16 mouse cellular contexts compared by ENCODE assay signal in the genomic region with DNA sequence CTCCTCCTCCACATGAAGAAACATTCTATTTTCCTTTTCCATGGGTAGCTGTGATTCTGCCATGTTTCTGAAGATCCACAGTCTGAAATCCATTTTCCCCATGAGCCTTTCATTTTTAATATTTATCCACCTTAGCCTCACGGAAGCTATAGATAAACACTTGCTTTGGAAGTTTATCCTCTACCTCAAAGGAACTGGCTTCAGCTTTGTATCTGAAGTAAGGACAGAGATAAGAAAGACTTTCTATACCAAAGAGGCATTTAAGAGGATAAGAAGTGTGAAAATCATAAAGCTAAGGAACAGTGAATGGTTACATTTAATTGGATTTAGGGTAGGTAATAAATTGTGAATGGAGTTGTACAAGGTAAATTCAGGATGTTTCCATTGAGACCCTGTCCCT.
"Had no signal": no experiment of that assay in that cellular context is flagged by ENCODE, and none has a peak within 500 bp of the region (broad histone marks: within the 10 kb centered on the region; RNA-seq: fewer than 3 reads in every experiment).

No protein-coding gene starts in this region.

- H3K4me1 ChIP-seq: neural tube, embryonic 13.5 days; neural tube, embryonic 15.5 days; stomach, embryonic 15.5 days had no signal

- H3K36me3 ChIP-seq: neural tube, embryonic 13.5 days; neural tube, embryonic 15.5 days; stomach, embryonic 15.5 days had no signal

- H3K9me3 ChIP-seq: neural tube, embryonic 13.5 days; neural tube, embryonic 15.5 days; stomach, embryonic 15.5 days had no signal

- H3K27ac ChIP-seq: neural tube, embryonic 13.5 days; neural tube, embryonic 15.5 days; stomach, embryonic 15.5 days; stomach, postnatal 0 days had no signal

- DNase-seq: retina, postnatal 1 day; right cerebral cortex, adult 18-20 months; right cerebral cortex, postnatal 14 days; right cerebral cortex, postnatal 25 days; right cerebral cortex, postnatal 4 days; spleen, adult 18-20 months; thymus, adult 18-20 months; thymus, adult 2 months; thymus, postnatal 14 days; thymus, postnatal 25 days; thymus, postnatal 36 days; thymus, postnatal 4 days had no signal

- H3K27me3 ChIP-seq: neural tube, embryonic 13.5 days; neural tube, embryonic 15.5 days; stomach, embryonic 15.5 days had no signal

- H3K4me3 ChIP-seq: neural tube, embryonic 13.5 days; neural tube, embryonic 15.5 days; stomach, embryonic 15.5 days had no signal

- H3K9ac ChIP-seq: neural tube, embryonic 13.5 days; neural tube, embryonic 15.5 days; stomach, embryonic 15.5 days had no signal
